Mouse (Mus musculus): ENCODE measurements around the gene Kat6b. TPM values are rescaled to one million over a fixed set of nuclear protein-coding genes. Genes with fewer than 3 reads are reported as not detected.

Kat6b gene
- 8.4 and 8.7 TPM in 2 replicates for polyA plus RNA-seq (2012; ENCODE audit: insufficient read depth, insufficient read length, missing spikeins)

GRCm38 (mm10) chr14:21481231-21481630 is at the start of gene Kat6b:
TSS of gene Kat6b (plus strand) at chr14:21481434.
- no peak within 1 kb of the TSS for H3K27ac ChIP-seq (replicated peaks; ENCODE audit: low read depth, low read length)
- no peak within 1 kb of the TSS for H3K4me3 ChIP-seq (ENCODE audit: insufficient read depth, low read depth, low read length)
- no peaks in the 10 kb centered on the region for H3K4me1 ChIP-seq (ENCODE audit: control insufficient read depth, insufficient read depth, insufficient read length, low read length)

- H3K27ac ChIP-seq (replicated peaks; ENCODE audit: low read depth, low read length), result no peak overlapping the region
- no peaks in the 10 kb centered on the region for H3K4me1 ChIP-seq (ENCODE audit: control insufficient read depth, insufficient read depth, insufficient read length, low read length)
- H3K4me3 ChIP-seq (ENCODE audit: insufficient read depth, low read depth, low read length), result no peak overlapping the region
These were observed 47.8 kb upstream of the Kat6b start for GRCm38 (mm10) chr14:21433415-21433814.

- no peaks in the 10 kb centered on the region for H3K4me1 ChIP-seq (ENCODE audit: control insufficient read depth, insufficient read depth, insufficient read length, low read length)
- H3K27ac ChIP-seq (replicated peaks; ENCODE audit: low read depth, low read length), result no peak overlapping the region
- no peak overlapping the region for H3K4me3 ChIP-seq (ENCODE audit: insufficient read depth, low read depth, low read length)
These were observed 47.2 kb upstream of the Kat6b start for GRCm38 (mm10) chr14:21433995-21434394.

GRCm38 (mm10) chr14:21434686-21435085 is 46.5 kb upstream of the Kat6b start:
- Histone ChIP-seq H3K4me1 (ENCODE audit: control insufficient read depth, insufficient read depth, insufficient read length, low read length) (no peaks in the 10 kb centered on the region), H3K4me3 (ENCODE audit: insufficient read depth, low read depth, low read length) (no peak overlapping the region), H3K27ac (replicated peaks; ENCODE audit: low read depth, low read length) (no peak overlapping the region)

GRCm38 (mm10) chr14:21439785-21440184 is 41.4 kb upstream of the Kat6b start:
- Histone ChIP-seq H3K4me1 (ENCODE audit: control insufficient read depth, insufficient read depth, insufficient read length, low read length) (no peaks in the 10 kb centered on the region), H3K27ac (replicated peaks; ENCODE audit: low read depth, low read length) (no peak overlapping the region), H3K4me3 (ENCODE audit: insufficient read depth, low read depth, low read length) (no peak overlapping the region)

GRCm38 (mm10) chr14:21440526-21440925 is 40.7 kb upstream of the Kat6b start:
- Histone ChIP-seq H3K27ac (replicated peaks; ENCODE audit: low read depth, low read length) (no peak overlapping the region), H3K4me3 (ENCODE audit: insufficient read depth, low read depth, low read length) (no peak overlapping the region), H3K4me1 (ENCODE audit: control insufficient read depth, insufficient read depth, insufficient read length, low read length) (no peaks in the 10 kb centered on the region)

GRCm38 (mm10) chr14:21441772-21442533 is 39.3 kb upstream of the Kat6b start:
- no peaks in the 10 kb centered on the region for H3K4me1 ChIP-seq (ENCODE audit: control insufficient read depth, insufficient read depth, insufficient read length, low read length)
- no peak overlapping the region for H3K4me3 ChIP-seq (ENCODE audit: insufficient read depth, low read depth, low read length)
- H3K27ac ChIP-seq (replicated peaks; ENCODE audit: low read depth, low read length), result no peak overlapping the region

- no peak overlapping the region for H3K4me3 ChIP-seq (ENCODE audit: insufficient read depth, low read depth, low read length)
- H3K27ac ChIP-seq (replicated peaks; ENCODE audit: low read depth, low read length), result no peak overlapping the region
- H3K4me1 ChIP-seq (ENCODE audit: control insufficient read depth, insufficient read depth, insufficient read length, low read length), result no peaks in the 10 kb centered on the region
These were observed 28.7 kb upstream of the Kat6b start for GRCm38 (mm10) chr14:21452581-21452980.

GRCm38 (mm10) chr14:21453896-21454295 is 27.3 kb upstream of the Kat6b start:
- Histone ChIP-seq H3K4me1 (ENCODE audit: control insufficient read depth, insufficient read depth, insufficient read length, low read length) (no peaks in the 10 kb centered on the region), H3K27ac (replicated peaks; ENCODE audit: low read depth, low read length) (no peak overlapping the region), H3K4me3 (ENCODE audit: insufficient read depth, low read depth, low read length) (no peak overlapping the region)

GRCm38 (mm10) chr14:21455654-21456350 is 25.4 kb upstream of the Kat6b start:
- H3K4me3 ChIP-seq (ENCODE audit: insufficient read depth, low read depth, low read length), result no peak overlapping the region
- H3K27ac ChIP-seq (replicated peaks; ENCODE audit: low read depth, low read length), result no peak overlapping the region
- H3K4me1 ChIP-seq (ENCODE audit: control insufficient read depth, insufficient read depth, insufficient read length, low read length), result no peaks in the 10 kb centered on the region

- H3K4me3 ChIP-seq (ENCODE audit: insufficient read depth, low read depth, low read length), result no peak overlapping the region
- no peak overlapping the region for H3K27ac ChIP-seq (replicated peaks; ENCODE audit: low read depth, low read length)
- no peaks in the 10 kb centered on the region for H3K4me1 ChIP-seq (ENCODE audit: control insufficient read depth, insufficient read depth, insufficient read length, low read length)
These were observed 24.7 kb upstream of the Kat6b start for GRCm38 (mm10) chr14:21456526-21456925.

GRCm38 (mm10) chr14:21457876-21458275 is 23.4 kb upstream of the Kat6b start:
- Histone ChIP-seq H3K4me1 (ENCODE audit: control insufficient read depth, insufficient read depth, insufficient read length, low read length) (no peaks in the 10 kb centered on the region), H3K27ac (replicated peaks; ENCODE audit: low read depth, low read length) (no peak overlapping the region), H3K4me3 (ENCODE audit: insufficient read depth, low read depth, low read length) (no peak overlapping the region)

GRCm38 (mm10) chr14:21458696-21459095 is 22.5 kb upstream of the Kat6b start:
- H3K4me3 ChIP-seq (ENCODE audit: insufficient read depth, low read depth, low read length), result no peak overlapping the region
- no peaks in the 10 kb centered on the region for H3K4me1 ChIP-seq (ENCODE audit: control insufficient read depth, insufficient read depth, insufficient read length, low read length)
- no peak overlapping the region for H3K27ac ChIP-seq (replicated peaks; ENCODE audit: low read depth, low read length)

GRCm38 (mm10) chr14:21459163-21459562 is 22.1 kb upstream of the Kat6b start:
- Histone ChIP-seq H3K4me1 (ENCODE audit: control insufficient read depth, insufficient read depth, insufficient read length, low read length) (no peaks in the 10 kb centered on the region), H3K4me3 (ENCODE audit: insufficient read depth, low read depth, low read length) (no peak overlapping the region), H3K27ac (replicated peaks; ENCODE audit: low read depth, low read length) (no peak overlapping the region)

- Histone ChIP-seq H3K27ac (replicated peaks; ENCODE audit: low read depth, low read length) (no peak overlapping the region), H3K4me1 (ENCODE audit: control insufficient read depth, insufficient read depth, insufficient read length, low read length) (no peaks in the 10 kb centered on the region), H3K4me3 (ENCODE audit: insufficient read depth, low read depth, low read length) (no peak overlapping the region)
These were observed 18.8 kb upstream of the Kat6b start for GRCm38 (mm10) chr14:21462398-21462797.

Data from brown adipose tissue, adult 24 weeks (tissue).